Mouse (Mus musculus): ENCODE data around the gene Fes.

- TF ChIP-seq CTCF (conservative IDR thresholded peaks at IDR 0.05; ENCODE audit: insufficient read depth, insufficient read length, low read depth, low read length) = 0 out of 2 replicates have a peak, but pooled peaks have one; percentile 5
- TF ChIP-seq POLR2A (IDR thresholded peaks at IDR 0.05; ENCODE audit: low read depth, low read length) = no peak
Measured at GRCm38 (mm10) chr7:80398654-80399444, 11.1 kb upstream of the Fes start.

Data from kidney, adult 2 months (tissue).